Mouse (Mus musculus): ENCODE data around the gene Antxr2. TPM values are rescaled to one million over a fixed set of nuclear protein-coding genes. Genes with fewer than 3 reads are reported as not detected.

The Antxr2 gene
- polyA plus RNA-seq, 2 experiments, result 1.1 to 4.0 TPM

DNA sequence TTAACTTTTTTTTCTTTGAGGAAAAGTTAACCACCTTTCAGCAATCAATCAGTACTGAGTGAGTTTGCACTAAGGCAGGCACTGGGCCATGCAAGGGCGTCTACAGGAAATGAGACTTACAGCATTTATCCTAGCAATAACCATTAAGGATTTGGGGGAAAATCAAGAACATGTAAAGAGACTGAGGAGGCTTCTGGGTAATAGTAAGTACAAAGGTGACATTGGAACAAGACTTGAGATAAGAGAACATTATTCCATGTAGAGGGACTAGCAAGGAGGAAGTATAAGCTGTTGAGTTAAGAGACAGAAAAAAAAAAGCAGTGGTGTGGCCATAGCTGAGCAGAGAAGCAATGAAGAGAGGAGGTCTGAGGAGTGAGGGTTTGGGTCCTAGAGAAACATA is 57.5 kb downstream of the Antxr2 start:
- no peaks in the 10 kb centered on the region for H3K4me1 ChIP-seq (replicated peaks; ENCODE audit: control insufficient read depth in 2 of 2, insufficient read depth in 2 of 2, low read length in 1 of 2)
- 53% methylated on average over 1 of the region's 1 CpGs for WGBS (ENCODE audit: insufficient replicate concordance)
- no peak overlapping the region for H3K4me3 ChIP-seq (ENCODE audit: insufficient read depth in 1 of 2, low read depth in 2 of 2, low read length in 2 of 2)
- H3K36me3 ChIP-seq (replicated peaks; ENCODE audit: control insufficient read depth, insufficient read depth, low read depth), result no peaks in the 10 kb centered on the region
- ATAC-seq (ENCODE audit: insufficient read depth) (no peak), DNase-seq (ENCODE audit: low read depth in 3 of 3, low spot score in 3 of 3) (no peak)
- H3K9me3 ChIP-seq (ENCODE audit: control insufficient read depth, low read length), result no peaks in the 10 kb centered on the region
- no peak overlapping the region for H3K9ac ChIP-seq (replicated peaks)
- no peaks in the 10 kb centered on the region for H3K27me3 ChIP-seq (ENCODE audit: control insufficient read depth, insufficient read depth, low read length)
- H3K4me2 ChIP-seq (ENCODE audit: low read depth), result no peak overlapping the region
- H3K27ac ChIP-seq, result no peak overlapping the region
- no peak for TF ChIP-seq EP300 (IDR thresholded peaks at IDR 0.05; ENCODE audit: low read depth)
- no peak for TF ChIP-seq CTCF (IDR thresholded peaks at IDR 0.05; ENCODE audit: low read depth)

DNA sequence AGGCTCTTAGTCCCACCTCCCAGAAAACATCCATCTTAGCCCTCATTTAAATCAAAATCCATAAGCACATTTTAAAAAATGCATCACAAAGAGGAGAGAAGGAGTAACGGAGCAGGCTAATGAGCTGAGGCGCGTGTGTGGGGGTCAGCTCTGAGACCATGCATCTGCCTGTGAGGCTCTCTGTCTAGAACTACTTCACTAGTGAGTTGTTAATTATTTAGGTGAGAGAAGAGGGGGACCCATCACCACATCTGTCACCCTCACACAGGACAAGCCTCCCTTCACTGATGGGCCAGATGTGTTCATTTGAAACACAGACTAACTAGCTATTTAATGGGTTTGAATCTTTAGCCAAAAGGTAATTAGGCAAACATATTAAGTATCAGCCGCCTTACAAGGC is 58.8 kb downstream of the Antxr2 start:
- ATAC-seq (ENCODE audit: insufficient read depth), result no peak
- H3K36me3 ChIP-seq (replicated peaks; ENCODE audit: control insufficient read depth, insufficient read depth, low read depth), result no peaks in the 10 kb centered on the region
- no peak overlapping the region for H3K9ac ChIP-seq (replicated peaks)
- WGBS (ENCODE audit: insufficient replicate concordance), result 60% methylated on average over 4 of the region's 4 CpGs
- H3K4me2 ChIP-seq (ENCODE audit: low read depth), result no peak overlapping the region
- no peak overlapping the region for H3K4me3 ChIP-seq (ENCODE audit: insufficient read depth in 1 of 2, low read depth in 2 of 2, low read length in 2 of 2)
- H3K27me3 ChIP-seq (ENCODE audit: control insufficient read depth, insufficient read depth, low read length), result no peaks in the 10 kb centered on the region
- no peaks in the 10 kb centered on the region for H3K9me3 ChIP-seq (ENCODE audit: control insufficient read depth, low read length)
- no peaks in the 10 kb centered on the region for H3K4me1 ChIP-seq (replicated peaks; ENCODE audit: control insufficient read depth in 2 of 2, insufficient read depth in 2 of 2, low read length in 1 of 2)
- DNase-seq (ENCODE audit: low read depth in 3 of 3, low spot score in 3 of 3), result no peak
- TF ChIP-seq CTCF (IDR thresholded peaks at IDR 0.05; ENCODE audit: low read depth), result no peak
- TF ChIP-seq EP300 (IDR thresholded peaks at IDR 0.05; ENCODE audit: low read depth), result no peak
- H3K27ac ChIP-seq, result no peak overlapping the region

DNA sequence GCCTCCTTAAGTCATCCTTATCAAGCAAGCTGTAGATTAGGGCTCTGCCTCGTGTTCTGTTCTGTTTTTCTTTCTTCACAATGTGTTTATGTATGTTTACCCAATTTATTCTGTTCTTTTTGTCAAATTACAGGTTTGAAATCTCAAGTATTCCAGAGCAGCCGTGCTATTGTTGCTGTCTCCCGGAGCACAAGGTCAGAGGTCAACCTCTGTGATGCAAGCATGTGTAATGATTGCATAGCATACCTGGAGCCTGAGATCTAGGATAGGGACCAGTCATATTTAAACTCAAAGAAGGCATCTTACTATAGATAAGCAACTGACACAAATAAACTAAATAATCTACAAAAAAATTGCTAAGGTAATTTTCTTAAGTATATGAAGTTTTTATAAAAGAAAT is 59.6 kb downstream of the Antxr2 start:
- no peaks in the 10 kb centered on the region for H3K27me3 ChIP-seq (ENCODE audit: control insufficient read depth, insufficient read depth, low read length)
- DNase-seq (ENCODE audit: low read depth in 3 of 3, low spot score in 3 of 3) (no peak), ATAC-seq (ENCODE audit: insufficient read depth) (no peak)
- no peak overlapping the region for H3K4me2 ChIP-seq (ENCODE audit: low read depth)
- 45% methylated on average over 3 of the region's 3 CpGs for WGBS (ENCODE audit: insufficient replicate concordance)
- no peaks in the 10 kb centered on the region for H3K9me3 ChIP-seq (ENCODE audit: control insufficient read depth, low read length)
- H3K4me1 ChIP-seq (replicated peaks; ENCODE audit: control insufficient read depth in 2 of 2, insufficient read depth in 2 of 2, low read length in 1 of 2), result no peaks in the 10 kb centered on the region
- no peak overlapping the region for H3K4me3 ChIP-seq (ENCODE audit: insufficient read depth in 1 of 2, low read depth in 2 of 2, low read length in 2 of 2)
- no peak for TF ChIP-seq CTCF (IDR thresholded peaks at IDR 0.05; ENCODE audit: low read depth)
- TF ChIP-seq EP300 (IDR thresholded peaks at IDR 0.05; ENCODE audit: low read depth), result no peak
- no peaks in the 10 kb centered on the region for H3K36me3 ChIP-seq (replicated peaks; ENCODE audit: control insufficient read depth, insufficient read depth, low read depth)
- H3K9ac ChIP-seq (replicated peaks), result no peak overlapping the region
- H3K27ac ChIP-seq, result no peak overlapping the region

DNA sequence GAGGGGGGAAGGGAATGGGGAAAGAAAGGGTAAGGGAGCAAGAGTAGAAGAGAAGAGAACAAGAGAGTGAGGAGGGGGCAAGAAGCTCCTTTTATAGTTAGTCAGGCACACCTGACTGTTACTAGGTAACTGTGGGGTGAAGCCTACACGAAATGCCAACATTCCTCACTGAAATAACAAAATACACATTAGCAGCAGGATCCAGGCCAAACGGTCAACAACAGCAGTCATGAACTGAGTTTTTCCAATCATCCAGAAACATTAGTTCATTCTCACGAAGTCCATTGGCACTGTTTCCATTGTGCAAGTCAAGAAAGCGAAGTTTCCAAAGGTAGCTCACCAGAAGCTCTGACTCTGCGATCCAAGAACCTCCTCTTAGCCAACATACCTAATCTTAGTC is 63.8 kb downstream of the Antxr2 start:
- H3K4me1 ChIP-seq (replicated peaks; ENCODE audit: control insufficient read depth in 2 of 2, insufficient read depth in 2 of 2, low read length in 1 of 2), result no peaks in the 10 kb centered on the region
- no peak overlapping the region for H3K27ac ChIP-seq
- no peaks in the 10 kb centered on the region for H3K27me3 ChIP-seq (ENCODE audit: control insufficient read depth, insufficient read depth, low read length)
- no peak overlapping the region for H3K4me2 ChIP-seq (ENCODE audit: low read depth)
- H3K4me3 ChIP-seq (ENCODE audit: insufficient read depth in 1 of 2, low read depth in 2 of 2, low read length in 2 of 2), result no peak overlapping the region
- WGBS (ENCODE audit: insufficient replicate concordance), result 50% methylated on average over 5 of the region's 5 CpGs
- DNase-seq (ENCODE audit: low read depth in 3 of 3, low spot score in 3 of 3) (no peak), ATAC-seq (ENCODE audit: insufficient read depth) (no peak)
- no peak overlapping the region for H3K9ac ChIP-seq (replicated peaks)
- H3K36me3 ChIP-seq (replicated peaks; ENCODE audit: control insufficient read depth, insufficient read depth, low read depth), result no peaks in the 10 kb centered on the region
- H3K9me3 ChIP-seq (ENCODE audit: control insufficient read depth, low read length), result no peaks in the 10 kb centered on the region
- no peak for TF ChIP-seq EP300 (IDR thresholded peaks at IDR 0.05; ENCODE audit: low read depth)
- TF ChIP-seq CTCF (IDR thresholded peaks at IDR 0.05; ENCODE audit: low read depth), result no peak

DNA sequence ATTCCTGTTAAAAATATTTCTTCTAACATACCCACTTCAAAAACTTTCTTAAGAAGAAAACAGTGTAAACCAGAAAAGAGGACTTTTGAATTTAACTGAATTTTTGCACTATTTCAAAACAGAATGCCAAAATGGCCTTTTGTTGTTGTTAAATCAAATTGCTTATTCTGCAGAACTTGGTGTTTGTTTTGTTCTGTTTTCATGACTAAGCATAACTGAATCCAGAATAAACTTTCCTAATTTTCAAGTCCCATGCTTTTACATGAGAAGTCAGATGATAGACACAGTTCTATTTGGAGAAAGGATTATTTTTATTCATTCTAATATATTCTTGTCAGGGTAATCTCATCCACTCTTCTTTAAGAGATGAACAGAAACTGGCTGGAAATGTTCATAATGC is 64.7 kb downstream of the Antxr2 start:
- H3K9me3 ChIP-seq (ENCODE audit: control insufficient read depth, low read length), result no peaks in the 10 kb centered on the region
- ATAC-seq (ENCODE audit: insufficient read depth) (no peak), DNase-seq (ENCODE audit: low read depth in 3 of 3, low spot score in 3 of 3) (no peak)
- no peaks in the 10 kb centered on the region for H3K4me1 ChIP-seq (replicated peaks; ENCODE audit: control insufficient read depth in 2 of 2, insufficient read depth in 2 of 2, low read length in 1 of 2)
- H3K9ac ChIP-seq (replicated peaks), result no peak overlapping the region
- H3K27ac ChIP-seq, result no peak overlapping the region
- H3K36me3 ChIP-seq (replicated peaks; ENCODE audit: control insufficient read depth, insufficient read depth, low read depth), result no peaks in the 10 kb centered on the region
- TF ChIP-seq EP300 (IDR thresholded peaks at IDR 0.05; ENCODE audit: low read depth), result no peak
- TF ChIP-seq CTCF (IDR thresholded peaks at IDR 0.05; ENCODE audit: low read depth), result no peak
- H3K4me3 ChIP-seq (ENCODE audit: insufficient read depth in 1 of 2, low read depth in 2 of 2, low read length in 2 of 2), result no peak overlapping the region
- H3K27me3 ChIP-seq (ENCODE audit: control insufficient read depth, insufficient read depth, low read length), result no peaks in the 10 kb centered on the region
- H3K4me2 ChIP-seq (ENCODE audit: low read depth), result no peak overlapping the region

DNA sequence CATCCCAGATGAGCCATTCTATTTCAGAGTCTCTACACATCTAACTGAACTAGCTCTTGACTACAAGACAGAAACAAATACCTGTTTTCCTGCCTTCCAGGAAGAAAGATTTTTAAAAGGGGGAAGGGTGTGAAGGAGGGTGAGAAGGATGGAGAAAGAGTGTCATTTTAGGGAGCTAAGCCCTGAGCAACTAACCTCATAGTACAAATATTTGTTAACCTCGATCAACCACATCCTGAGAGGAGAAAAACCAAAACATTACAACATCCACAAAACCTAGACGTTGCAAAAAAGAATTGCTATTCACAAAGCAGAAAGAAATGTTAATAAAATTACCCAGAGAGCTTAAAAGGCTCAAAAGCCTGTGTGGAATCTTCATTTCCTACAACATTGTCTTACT is 66.4 kb downstream of the Antxr2 start:
- WGBS (ENCODE audit: insufficient replicate concordance), result 22% methylated on average over 2 of the region's 2 CpGs
- TF ChIP-seq CTCF (IDR thresholded peaks at IDR 0.05; ENCODE audit: low read depth) (no peak), EP300 (IDR thresholded peaks at IDR 0.05; ENCODE audit: low read depth) (no peak)
- DNase-seq (ENCODE audit: low read depth in 3 of 3, low spot score in 3 of 3) (no peak), ATAC-seq (ENCODE audit: insufficient read depth) (no peak)
- no peaks in the 10 kb centered on the region for H3K9me3 ChIP-seq (ENCODE audit: control insufficient read depth, low read length)
- no peak overlapping the region for H3K9ac ChIP-seq (replicated peaks)
- no peak overlapping the region for H3K4me2 ChIP-seq (ENCODE audit: low read depth)
- no peaks in the 10 kb centered on the region for H3K27me3 ChIP-seq (ENCODE audit: control insufficient read depth, insufficient read depth, low read length)
- H3K4me3 ChIP-seq (ENCODE audit: insufficient read depth in 1 of 2, low read depth in 2 of 2, low read length in 2 of 2), result no peak overlapping the region
- H3K27ac ChIP-seq, result no peak overlapping the region
- H3K36me3 ChIP-seq (replicated peaks; ENCODE audit: control insufficient read depth, insufficient read depth, low read depth), result no peaks in the 10 kb centered on the region
- no peaks in the 10 kb centered on the region; a peak in 1 of 4 replicates for H3K4me1 ChIP-seq (replicated peaks; ENCODE audit: control insufficient read depth in 2 of 2, insufficient read depth in 2 of 2, low read length in 1 of 2)
